Mouse (Mus musculus) heart, adult 2 months (tissue): ENCODE measurements at regions not wholly inside any gene's neighbourhood (a gene's known extent, or its start where the extent isn't known, plus 50 kb on each side); places are given as distances from the start of the nearest gene placed in this dataset.
"Not testable (repeated sequence)": the region's sequence is repeated elsewhere in the genome, so short reads cannot be mapped to it uniquely, and the experiment has no call there.

Experiments
- CTCF ChIP-seq: fragments of 200-600 bp; IDR thresholded peaks from 2 replicates; pipeline ENCODE4 v1.8.1; 2022; ENCODE audit warnings: antibody characterized with exemption, mild to moderate bottlenecking, moderate library complexity
- POLR2A ChIP-seq: fragments of 200-500 bp; IDR thresholded peaks from 2 replicates; pipeline ENCODE4 v1.6.1; 2011; ENCODE audit warnings: mild to moderate bottlenecking, low read depth, low read length, control low read depth; ENCODE audit not compliant: insufficient read depth

DNA sequence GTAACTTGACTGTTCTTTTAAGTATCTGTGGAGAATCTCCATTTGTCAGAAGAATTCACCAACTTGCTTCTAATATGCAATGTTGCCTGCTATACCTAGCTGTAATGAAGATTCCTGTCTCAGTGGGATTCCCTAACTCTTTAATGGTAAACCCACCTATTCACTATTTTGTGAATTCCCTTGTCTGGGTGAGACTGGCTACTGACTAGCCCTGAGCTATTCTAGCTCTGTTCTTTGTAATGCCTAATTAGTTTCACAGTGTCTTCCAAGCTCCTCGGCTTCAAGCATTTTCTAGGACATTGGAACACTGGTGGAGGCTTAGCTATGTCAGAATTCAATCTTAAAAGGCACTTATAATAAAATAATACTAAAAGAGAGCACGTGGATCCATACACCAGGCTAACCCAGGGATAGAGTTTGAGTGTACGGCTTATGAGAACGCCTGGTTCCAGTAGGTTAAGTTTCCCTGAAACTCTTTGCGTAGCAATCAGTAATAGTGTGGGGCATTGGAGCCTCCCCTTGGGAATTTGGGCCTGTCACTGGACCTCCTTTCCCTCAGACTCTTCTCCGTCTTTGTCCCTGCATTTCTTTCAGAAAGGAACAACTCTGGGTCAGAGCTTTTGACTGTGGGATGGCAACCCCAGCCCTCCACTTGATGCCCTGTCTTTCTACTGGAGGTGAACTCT, 123.8 kb upstream of the 2610301B20Rik start:
- not testable (repeated sequence) for TF ChIP-seq POLR2A, CTCF
